ENCODE assay signal across 11 mouse cellular contexts in the genomic region with DNA sequence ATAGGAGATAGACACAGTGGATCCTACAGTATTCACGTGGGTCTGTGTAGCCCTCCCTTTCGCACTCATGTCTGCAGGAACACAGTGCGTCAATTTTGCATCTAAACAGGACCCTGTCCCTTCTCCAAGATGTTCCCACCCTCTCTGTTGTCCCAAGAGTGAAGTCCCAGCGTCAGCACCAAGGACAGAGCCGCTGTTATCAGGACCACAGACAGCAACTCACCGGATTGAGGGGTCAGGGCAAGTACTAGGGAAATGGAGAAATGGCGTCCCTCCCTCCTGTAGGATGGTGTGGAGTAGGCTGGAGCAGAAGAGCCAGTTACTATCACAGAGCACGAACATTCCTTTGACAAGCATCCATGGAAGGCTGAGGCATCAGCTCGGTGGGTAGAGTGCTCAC. TPM values are rescaled to one million over a fixed set of nuclear protein-coding genes. Genes with fewer than 3 reads are reported as not detected.
A peak's percentile ranks its signal among the peaks of the same experiment; 100 is the strongest.
DNase-seq lines count a peak whose midpoint lies in the region; ATAC-seq and TF ChIP-seq lines count a peak whose summit lies in the region.
"Had no signal": no experiment of that assay in that cellular context is flagged by ENCODE, and none has a peak within 500 bp of the region (broad histone marks: within the 10 kb centered on the region; RNA-seq: fewer than 3 reads in every experiment).

No protein-coding gene starts in this region.

- H3K4me3 ChIP-seq in lung, postnatal 0 days (ENCODE audit: low read depth, low read length): no peak overlapping the region
- H3K4me3 ChIP-seq in midbrain, embryonic 15.5 days: no peak overlapping the region
- H3K4me3 ChIP-seq: erythroblast, embryonic 14.5 days; heart, embryonic 13.5 days; megakaryocyte, embryonic 14.5 days had no signal

- no peak for TF ChIP-seq CTCF in lung, postnatal 0 days (IDR thresholded peaks at IDR 0.05)

- H3K27ac ChIP-seq in lung, postnatal 0 days (ENCODE audit: low read length): no peak overlapping the region
- no peak overlapping the region for H3K27ac ChIP-seq in midbrain, embryonic 15.5 days
- H3K27ac ChIP-seq: heart, embryonic 13.5 days had no signal

- 14% methylated on average over 9 of the region's 9 CpGs for WGBS in lung, postnatal 0 days
- 27% methylated on average over 9 of the region's 9 CpGs for WGBS in midbrain, embryonic 15.5 days

- H3K9ac ChIP-seq in lung, postnatal 0 days (replicated peaks; ENCODE audit: low read depth): no peak overlapping the region
- no peak overlapping the region for H3K9ac ChIP-seq in midbrain, embryonic 15.5 days
- H3K9ac ChIP-seq: heart, embryonic 13.5 days had no signal

- no peak for TF ChIP-seq EP300 in lung, postnatal 0 days (IDR thresholded peaks at IDR 0.05)

- H3K36me3 ChIP-seq in lung, postnatal 0 days (ENCODE audit: insufficient read depth, low read length): no peaks in the 10 kb centered on the region
- no peaks in the 10 kb centered on the region for H3K36me3 ChIP-seq in midbrain, embryonic 15.5 days (replicated peaks)
- H3K36me3 ChIP-seq: heart, embryonic 13.5 days had no signal

- H3K27me3 ChIP-seq in lung, postnatal 0 days (replicated peaks; ENCODE audit: insufficient read depth, low read length): no peaks in the 10 kb centered on the region
- H3K27me3 ChIP-seq in midbrain, embryonic 15.5 days (replicated peaks): peaks cover 3% of the 10 kb centered on the region; the same call in 1 of the 2 replicates

- no peak overlapping the region for H3K4me2 ChIP-seq in lung, postnatal 0 days (replicated peaks; ENCODE audit: low read depth, low read length)
- no peak overlapping the region for H3K4me2 ChIP-seq in midbrain, embryonic 15.5 days
- H3K4me2 ChIP-seq: heart, embryonic 13.5 days had no signal

- H3K4me1 ChIP-seq in lung, postnatal 0 days (ENCODE audit: insufficient read depth, low read depth, low read length): no peaks in the 10 kb centered on the region
- no peaks in the 10 kb centered on the region for H3K4me1 ChIP-seq in midbrain, embryonic 15.5 days
- H3K4me1 ChIP-seq: heart, embryonic 13.5 days had no signal

- no peaks in the 10 kb centered on the region for H3K9me3 ChIP-seq in lung, postnatal 0 days (ENCODE audit: low read length)
- H3K9me3 ChIP-seq in midbrain, embryonic 15.5 days: no peaks in the 10 kb centered on the region

- ATAC-seq in CD4-positive, CD25-positive, alpha-beta regulatory T cell, adult 4 months: no peak
- ATAC-seq in lung, postnatal 0 days: no peak
- ATAC-seq in midbrain, embryonic 15.5 days (replicated peaks): no peak

- peak; percentile 37 for DNase-seq in CD4-positive, CD25-positive, alpha-beta regulatory T cell, adult 2 months (ENCODE audit: low read depth, low spot score)
- peak; percentile 11 for DNase-seq in lung, postnatal 0 days (ENCODE audit: low spot score)
- DNase-seq in lung, postnatal 36 days: no peak
- peak; percentile 70 for DNase-seq in embryo, embryonic 10.5 days (ENCODE audit: low spot score)
- peak; percentile 34 for DNase-seq in ovary, postnatal 36 days (ENCODE audit: low spot score)
- no peak for DNase-seq in layer of hippocampus, adult 9-11 months

RNA-seq across cellular contexts. Expression of gene Lypd5, which starts 10.3 kb away (rescaled TPM):
- polyA plus RNA-seq in CD4-positive, CD25-positive, alpha-beta regulatory T cell, adult 4 months (2017; shearing (Covaris generic)): under 1 TPM in 1 of 2 experiments, not detected in 1; 0.19 TPM
- polyA plus RNA-seq in lung, postnatal 0 days (2015; fragmentation: Nextera tagmentation; extraction: Ambion mirVana): not detected in 2 replicates
- not detected in 2 replicates for polyA plus RNA-seq in midbrain, embryonic 15.5 days (2015; fragmentation: Nextera tagmentation; extraction: Ambion mirVana)
- polyA plus RNA-seq: erythroblast, embryonic 14.5 days; heart, embryonic 13.5 days had no signal

RNA-seq across cellular contexts. Expression of gene Kcnn4, which starts 10.8 kb away (rescaled TPM):
- 100 to 1,000 TPM; 130 to 152 TPM for polyA plus RNA-seq in CD4-positive, CD25-positive, alpha-beta regulatory T cell, adult 4 months (2017; shearing (Covaris generic))
- polyA plus RNA-seq in lung, postnatal 0 days (2015; fragmentation: Nextera tagmentation; extraction: Ambion mirVana): 2.0 and 2.6 TPM in 2 replicates
- polyA plus RNA-seq in midbrain, embryonic 15.5 days (2015; fragmentation: Nextera tagmentation; extraction: Ambion mirVana): 0.92 and 1.1 TPM in 2 replicates

RNA-seq across cellular contexts. Expression of gene Tescl, which starts 25.5 kb away (rescaled TPM):
- not detected for polyA plus RNA-seq in CD4-positive, CD25-positive, alpha-beta regulatory T cell, adult 4 months (2017; shearing (Covaris generic))
- 0.27 TPM in 2 replicates for polyA plus RNA-seq in lung, postnatal 0 days (2015; fragmentation: Nextera tagmentation; extraction: Ambion mirVana)
- polyA plus RNA-seq in midbrain, embryonic 15.5 days (2015; fragmentation: Nextera tagmentation; extraction: Ambion mirVana): 0.48 TPM in 1 of 2 replicates, not detected in the other
- polyA plus RNA-seq: erythroblast, embryonic 14.5 days; heart, embryonic 13.5 days had no signal

RNA-seq across cellular contexts. Expression of gene Smg9, which starts 40.1 kb away (rescaled TPM):
- polyA plus RNA-seq in CD4-positive, CD25-positive, alpha-beta regulatory T cell, adult 4 months (2017; shearing (Covaris generic)): 10 to 100 TPM; 27.9 to 29.4 TPM
- 15.2 and 16.4 TPM in 2 replicates for polyA plus RNA-seq in lung, postnatal 0 days (2015; fragmentation: Nextera tagmentation; extraction: Ambion mirVana)
- 38.4 and 40.3 TPM in 2 replicates for polyA plus RNA-seq in midbrain, embryonic 15.5 days (2015; fragmentation: Nextera tagmentation; extraction: Ambion mirVana)

RNA-seq across cellular contexts. Expression of gene Zfp94, which starts 42.8 kb away (rescaled TPM):
- 10 to 100 TPM; 10.6 to 13.8 TPM for polyA plus RNA-seq in CD4-positive, CD25-positive, alpha-beta regulatory T cell, adult 4 months (2017; shearing (Covaris generic))
- polyA plus RNA-seq in lung, postnatal 0 days (2015; fragmentation: Nextera tagmentation; extraction: Ambion mirVana): 5.2 and 5.7 TPM in 2 replicates
- 23.6 and 24.5 TPM in 2 replicates for polyA plus RNA-seq in midbrain, embryonic 15.5 days (2015; fragmentation: Nextera tagmentation; extraction: Ambion mirVana)

Comparison
In these comparisons a context has a peak if more than half of its experiments do, and no peak if none do; other contexts are left out.
1. DNase-seq: peak in CD4-positive, CD25-positive, alpha-beta regulatory T cell, adult 2 months (single experiment), lung, postnatal 0 days (single experiment), embryo, embryonic 10.5 days (single experiment) and ovary, postnatal 36 days (single experiment); none in lung, postnatal 36 days (single experiment) and layer of hippocampus, adult 9-11 months (single experiment).
2. RNA of gene Kcnn4, which starts 10.8 kb away (polyA plus RNA-seq): 130 to 152 TPM in CD4-positive, CD25-positive, alpha-beta regulatory T cell, adult 4 months; 2.0 to 2.6 TPM in lung, postnatal 0 days and 0.92 to 1.1 TPM in midbrain, embryonic 15.5 days; every median in the first group is over 10 times any median in the second.